Mouse (Mus musculus) kidney, adult 18-20 months (tissue): ENCODE results near the gene Mansc1.
"Not testable (repeated sequence)": the region's sequence is repeated elsewhere in the genome, so short reads cannot be mapped to it uniquely, and the experiment has no call there.

ENCODE experiments used
- DNase-seq: peaks from one replicate; pipeline ENCODE4 v3.0.0; 2021

Mansc1 gene

DNA sequence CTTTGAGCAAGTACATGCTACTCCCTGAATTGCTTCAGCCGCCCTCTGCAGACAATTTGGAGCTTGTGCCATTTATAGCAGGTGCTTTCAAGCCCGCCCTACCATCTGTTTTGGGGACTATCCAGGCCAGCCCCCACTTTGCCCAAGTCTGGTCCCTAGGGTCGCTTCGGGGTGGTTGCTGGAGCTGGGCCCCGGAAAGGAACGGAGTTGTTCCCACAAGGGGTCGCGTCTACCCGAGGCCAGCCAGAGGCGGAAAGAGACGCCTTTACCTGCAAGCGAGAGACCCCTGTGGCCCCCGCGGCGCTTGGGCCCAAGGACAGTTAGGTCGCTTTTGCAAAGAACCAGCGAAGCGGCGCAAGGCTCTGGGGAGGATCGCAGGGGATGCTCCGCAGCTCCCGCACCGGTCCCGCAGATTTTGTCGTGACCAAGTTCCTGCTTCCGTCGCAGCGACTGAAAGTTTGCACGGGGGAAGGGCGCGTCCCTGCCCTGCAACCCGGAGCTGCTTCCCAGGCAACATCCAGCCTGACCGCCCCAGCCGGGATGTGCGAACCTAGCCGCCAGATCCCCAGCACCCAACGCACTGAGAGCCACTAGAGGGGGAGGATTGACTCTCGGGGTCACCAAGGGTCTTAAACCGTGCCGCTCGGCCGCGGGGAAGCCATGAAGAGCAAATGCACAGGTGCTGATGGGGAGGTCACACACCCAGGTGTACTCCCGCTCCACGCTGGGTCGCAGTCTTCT, at the start of gene Mansc1:
Gene Mansc1 (minus strand): TSS at position 542 of the 741 bp plus-strand sequence.
- peak; percentile 66 for DNase-seq

DNA sequence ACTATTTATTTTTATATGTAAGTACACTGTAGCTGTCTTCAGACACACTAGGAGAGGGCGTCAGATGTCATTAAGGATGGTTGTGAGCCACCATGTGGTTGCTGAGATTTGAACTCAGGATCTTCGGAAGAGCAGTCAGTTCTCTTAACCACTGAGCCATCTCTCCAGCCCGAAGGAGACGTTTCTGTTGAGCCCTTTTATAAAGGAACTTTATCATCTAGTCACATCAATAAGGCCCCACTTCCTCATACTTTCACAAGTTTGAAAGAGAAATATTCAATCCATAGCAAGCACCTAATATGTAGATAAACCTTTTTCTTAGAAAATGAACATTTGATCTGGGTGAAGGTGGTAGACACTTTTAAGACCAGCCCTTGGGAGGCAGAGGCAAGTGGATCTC, 47.0 kb upstream of the Mansc1 start:
- DNase-seq = not testable (repeated sequence)

- no peak for DNase-seq
These were observed 45.7 kb upstream of the Mansc1 start for GRCm38 (mm10) chr6:134678037-134678436.

DNA sequence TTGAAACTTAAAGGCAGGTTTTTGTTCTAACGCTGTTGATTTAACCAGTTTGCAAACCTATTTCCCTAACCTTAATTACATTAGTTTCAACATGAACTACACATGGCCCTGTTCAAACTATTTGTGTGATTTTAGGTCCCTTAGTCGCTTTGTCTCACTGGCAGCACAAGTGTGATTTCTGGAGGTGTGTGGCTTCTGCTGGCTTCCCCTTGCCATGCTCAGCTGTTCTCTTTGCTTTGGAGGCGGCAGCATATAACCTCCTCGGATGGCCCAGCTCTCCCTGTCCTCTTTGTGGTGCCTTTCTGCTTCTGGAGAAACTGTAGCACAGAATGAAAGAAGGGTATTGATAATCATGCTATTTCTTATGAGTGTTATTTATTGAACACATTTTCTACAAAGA, 45.2 kb upstream of the Mansc1 start:
- no peak for DNase-seq

DNA sequence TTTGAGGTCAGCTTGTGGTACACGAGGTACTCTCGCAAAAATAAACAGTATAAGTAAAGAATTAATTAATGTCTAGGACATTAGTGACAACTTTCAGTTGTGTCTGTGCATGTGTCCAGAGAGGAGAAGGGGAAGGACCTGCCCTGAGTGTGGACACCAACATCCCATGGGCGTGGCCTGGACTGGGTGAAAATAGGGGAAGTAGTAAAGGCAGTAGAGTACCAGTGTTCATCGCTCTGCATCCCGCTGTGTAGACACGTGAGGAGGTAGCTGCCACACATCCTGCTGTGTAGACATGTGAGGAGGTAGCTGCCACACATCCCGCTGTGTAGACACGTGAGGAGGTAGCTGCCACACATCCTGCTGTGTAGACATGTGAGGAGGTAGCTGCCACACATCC, 41.4 kb upstream of the Mansc1 start:
- DNase-seq = not testable (repeated sequence)

GRCm38 (mm10) chr6:134670881-134671411, 38.7 kb upstream of the Mansc1 start:
- DNase-seq = no peak

GRCm38 (mm10) chr6:134669179-134669865, 37.0 kb upstream of the Mansc1 start:
- no peak for DNase-seq

DNA sequence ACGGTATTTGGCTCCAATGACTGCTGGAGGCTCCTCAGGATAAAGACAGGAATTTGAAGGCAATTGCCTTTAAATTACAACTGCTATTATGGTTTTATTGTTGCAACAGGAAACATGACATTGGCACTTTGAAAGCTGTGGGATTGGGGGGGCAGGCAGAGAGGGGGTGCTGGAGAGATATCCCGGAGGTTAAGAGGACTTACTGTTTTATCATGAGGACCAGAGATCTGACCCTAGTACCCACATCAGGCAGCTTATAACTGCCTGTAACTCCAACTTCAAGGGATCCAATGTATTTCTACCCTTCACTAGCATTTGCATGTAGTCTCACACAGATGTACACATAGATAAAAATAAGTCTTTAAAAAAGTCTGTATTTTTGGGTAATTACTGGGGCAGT, 36.2 kb upstream of the Mansc1 start:
- no peak for DNase-seq

GRCm38 (mm10) chr6:134665817-134666216, 33.5 kb upstream of the Mansc1 start:
- DNase-seq = no peak

- no peak for DNase-seq
These were observed 32.3 kb upstream of the Mansc1 start for GRCm38 (mm10) chr6:134664573-134664972.

DNA sequence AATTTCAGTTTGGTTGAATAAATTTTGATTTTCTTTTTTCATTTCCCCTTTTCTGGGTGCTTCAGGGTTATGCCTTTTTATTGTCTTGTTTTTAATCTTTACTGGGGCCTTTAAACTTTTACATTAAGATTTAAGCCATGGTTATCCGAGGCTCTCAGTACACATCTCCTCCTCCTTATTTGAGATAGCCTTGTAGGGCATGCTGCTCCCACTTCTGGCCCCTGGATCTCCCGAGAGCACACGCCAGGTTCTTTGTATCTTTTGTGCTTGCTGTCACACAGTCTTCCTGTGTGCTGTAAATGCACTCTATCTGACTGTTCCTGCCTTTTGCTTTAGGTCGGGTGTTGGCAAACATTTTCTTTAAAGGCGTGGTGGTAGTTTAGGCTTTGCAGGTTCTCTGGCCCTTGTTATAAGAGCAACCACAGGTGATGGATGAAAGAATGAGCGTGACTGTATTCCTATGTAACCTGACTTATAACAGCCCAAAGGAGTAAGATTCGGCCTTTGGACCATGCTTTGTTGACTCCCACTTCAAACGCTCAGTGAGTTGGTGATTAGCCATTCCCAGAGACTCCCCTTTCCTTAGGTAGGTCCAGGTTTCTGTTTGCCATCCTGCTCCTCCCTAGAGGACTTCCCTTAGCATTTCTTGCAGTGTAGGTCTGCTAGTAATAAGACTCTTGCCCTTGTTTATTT, 28.6 kb upstream of the Mansc1 start:
- no peak for DNase-seq

GRCm38 (mm10) chr6:134659108-134659958, 27.0 kb upstream of the Mansc1 start:
- DNase-seq = peak; percentile 50

GRCm38 (mm10) chr6:134656527-134656926, 24.2 kb upstream of the Mansc1 start:
- DNase-seq = no peak

DNA sequence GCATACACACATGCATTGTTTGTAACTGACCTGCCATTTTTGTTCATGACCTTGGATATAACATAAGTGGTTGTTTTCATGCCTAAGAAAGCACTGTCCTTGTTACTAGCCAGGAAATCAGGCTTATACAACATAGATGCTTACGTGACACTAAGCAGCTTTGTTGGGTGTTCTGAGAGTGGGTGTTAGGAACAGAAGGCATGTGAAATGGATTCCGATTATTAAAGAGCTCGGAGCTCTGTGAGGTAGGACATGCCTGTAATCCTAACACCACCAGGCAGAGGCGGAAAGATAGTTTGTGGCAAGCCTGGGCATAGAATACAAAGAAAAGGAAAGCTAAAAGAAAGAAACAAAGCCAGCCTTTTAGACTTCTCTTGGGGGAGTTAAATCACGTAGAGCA, 16.1 kb upstream of the Mansc1 start:
- no peak for DNase-seq

DNA sequence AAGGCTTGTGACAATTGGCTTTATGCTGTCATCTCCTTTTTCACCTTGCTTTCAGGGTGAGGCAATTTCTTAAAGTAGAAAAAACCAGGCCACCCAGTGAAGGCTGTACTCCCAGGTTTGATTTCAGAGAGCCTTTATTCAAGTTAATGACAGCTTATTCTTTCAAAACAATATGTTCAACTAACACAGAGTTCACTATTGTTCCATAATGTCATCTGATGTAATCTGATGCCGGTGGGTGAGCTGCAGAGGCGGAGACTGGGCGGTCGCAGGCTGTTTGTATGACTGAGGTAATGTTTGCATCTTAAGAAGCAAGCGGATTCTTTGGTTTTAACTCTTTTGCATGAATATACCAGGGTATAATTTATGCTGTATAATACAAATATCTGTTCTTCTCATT, 15.3 kb upstream of the Mansc1 start:
- DNase-seq = no peak

DNA sequence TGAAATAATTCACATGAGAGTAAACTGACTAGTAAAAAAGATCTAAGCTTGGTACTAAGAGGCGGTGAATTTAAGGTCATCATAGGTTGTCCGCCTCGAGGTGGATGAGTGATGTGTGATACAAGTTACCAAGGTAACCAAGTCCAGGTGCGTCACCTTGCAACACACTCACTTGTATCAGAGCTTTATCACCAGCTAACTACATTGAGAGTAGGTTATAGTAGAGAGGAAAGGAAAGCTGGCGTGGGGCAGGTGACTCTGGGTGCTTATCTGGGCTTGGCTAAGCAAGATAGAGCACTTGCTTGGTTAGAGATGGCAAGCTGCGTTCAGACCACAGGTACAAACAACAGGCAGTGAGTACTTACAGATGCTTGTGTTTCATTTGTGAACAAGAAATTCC, 14.5 kb upstream of the Mansc1 start:
- DNase-seq = no peak

DNA sequence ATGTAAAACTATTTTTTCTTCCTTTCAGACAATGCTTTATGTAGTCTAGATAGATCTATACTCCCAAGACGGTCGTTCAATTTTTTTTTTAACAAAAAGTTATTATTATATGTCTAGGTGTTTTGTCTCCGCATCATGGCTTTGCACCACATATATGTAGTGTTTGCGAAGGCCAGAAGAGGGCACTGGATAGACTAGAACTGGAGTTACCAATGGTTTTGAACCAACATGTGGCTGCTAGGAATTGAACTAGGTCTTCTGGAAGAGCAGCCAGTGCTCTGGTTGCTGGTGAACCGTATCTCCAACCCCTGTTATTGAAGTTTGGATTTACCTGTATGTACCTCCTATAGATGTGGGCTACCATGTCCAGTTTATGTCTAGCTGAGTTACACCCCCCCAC, 11.0 kb upstream of the Mansc1 start:
- no peak for DNase-seq

- no peak for DNase-seq
These were observed 9.6 kb upstream of the Mansc1 start for GRCm38 (mm10) chr6:134641738-134642446.

GRCm38 (mm10) chr6:134640485-134641475, 8.5 kb upstream of the Mansc1 start:
- DNase-seq = peak; percentile 93

DNA sequence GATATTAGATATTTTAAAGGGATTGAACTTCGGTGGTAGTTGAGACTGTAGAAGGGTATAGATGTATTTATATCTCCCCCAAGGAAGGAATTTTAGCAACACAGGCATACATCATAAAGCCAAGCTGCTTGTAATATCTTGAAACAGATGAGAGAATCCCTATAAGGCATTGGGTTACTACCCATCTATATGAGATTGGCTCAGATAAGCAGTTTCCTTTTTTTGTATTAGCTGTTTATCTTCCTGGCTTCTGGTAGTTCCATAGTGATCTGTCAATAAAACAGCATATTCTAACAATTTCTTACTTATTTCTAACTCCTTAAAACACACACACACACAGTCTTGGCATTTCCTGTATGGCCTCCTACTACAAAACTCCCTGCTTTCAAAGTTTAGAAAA, 7.6 kb upstream of the Mansc1 start:
- no peak for DNase-seq

DNA sequence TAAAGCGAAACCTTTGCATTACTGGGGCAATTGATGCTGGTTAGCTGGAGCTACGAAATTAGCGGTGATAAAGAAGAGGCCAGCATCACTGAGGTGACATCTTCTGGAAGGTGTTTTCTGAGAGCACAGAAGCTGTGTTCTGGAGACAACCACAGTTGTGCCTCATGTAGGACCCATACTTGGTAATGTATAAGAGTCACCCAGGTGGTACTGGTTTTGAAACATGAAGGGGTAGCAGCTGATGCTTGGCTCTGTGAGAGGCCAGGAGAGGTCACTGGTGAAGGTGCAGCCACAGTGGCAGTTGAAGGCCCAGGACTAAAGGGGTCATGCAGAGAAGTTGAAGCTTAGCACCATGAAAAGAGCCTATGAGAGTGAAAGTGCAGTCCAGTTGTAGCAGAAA, 6.9 kb upstream of the Mansc1 start, which contains the start of gene Borcs5:
Gene Borcs5 (plus strand): TSS at position 301 of the 400 bp plus-strand sequence.
- DNase-seq = no peak
